Mouse (Mus musculus): ENCODE data around the gene Iqsec2.

Iqsec2 gene

GRCm38 (mm10) chrX:152143941-152144741 is at the start of gene Iqsec2:
Iqsec2 (plus strand) TSS chrX:152144268.
- DNase-seq (ENCODE audit: low spot score) = peak; percentile 41

GRCm38 (mm10) chrX:152097572-152097971 is 46.5 kb upstream of the Iqsec2 start:
- DNase-seq (ENCODE audit: low spot score) = no peak

GRCm38 (mm10) chrX:152121687-152122086 is 22.4 kb upstream of the Iqsec2 start:
- no peak for DNase-seq (ENCODE audit: low spot score)

GRCm38 (mm10) chrX:152130777-152131176 is 13.3 kb upstream of the Iqsec2 start:
- DNase-seq (ENCODE audit: low spot score) = no peak

GRCm38 (mm10) chrX:152132029-152132428 is 12.0 kb upstream of the Iqsec2 start:
- DNase-seq (ENCODE audit: low spot score) = no peak

- DNase-seq (ENCODE audit: low spot score) = no peak
Observed at GRCm38 (mm10) chrX:152135195-152135594, 8.9 kb upstream of the Iqsec2 start.

GRCm38 (mm10) chrX:152144742-152145214 is 710 bp downstream of the Iqsec2 start:
- peak; percentile 15 for DNase-seq (ENCODE audit: low spot score)

- no peak for DNase-seq (ENCODE audit: low spot score)
Observed at GRCm38 (mm10) chrX:152146150-152146549, 2.1 kb downstream of the Iqsec2 start.

- no peak for DNase-seq (ENCODE audit: low spot score)
Observed at GRCm38 (mm10) chrX:152146691-152147090, 2.6 kb downstream of the Iqsec2 start.

GRCm38 (mm10) chrX:152147451-152148116 is 3.5 kb downstream of the Iqsec2 start:
- DNase-seq (ENCODE audit: low spot score) = peak; percentile 58

GRCm38 (mm10) chrX:152148706-152149105 is 4.6 kb downstream of the Iqsec2 start:
- no peak for DNase-seq (ENCODE audit: low spot score)

GRCm38 (mm10) chrX:152151709-152152108 is 7.6 kb downstream of the Iqsec2 start:
- peak; percentile 35 for DNase-seq (ENCODE audit: low spot score)

GRCm38 (mm10) chrX:152158294-152158693 is 14.2 kb downstream of the Iqsec2 start:
- DNase-seq (ENCODE audit: low spot score) = no peak

GRCm38 (mm10) chrX:152161404-152161803 is 17.3 kb downstream of the Iqsec2 start:
- no peak for DNase-seq (ENCODE audit: low spot score)

GRCm38 (mm10) chrX:152164061-152164460 is 20.0 kb downstream of the Iqsec2 start:
- no peak for DNase-seq (ENCODE audit: low spot score)

GRCm38 (mm10) chrX:152166161-152166560 is 22.1 kb downstream of the Iqsec2 start:
- no peak for DNase-seq (ENCODE audit: low spot score)

- DNase-seq (ENCODE audit: low spot score) = no peak
Observed at GRCm38 (mm10) chrX:152168521-152168920, 24.5 kb downstream of the Iqsec2 start.

GRCm38 (mm10) chrX:152171041-152172026 is 27.3 kb downstream of the Iqsec2 start:
- peak; percentile 39 for DNase-seq (ENCODE audit: low spot score)

GRCm38 (mm10) chrX:152172487-152172935 is 28.4 kb downstream of the Iqsec2 start:
- DNase-seq (ENCODE audit: low spot score) = peak; percentile 21

GRCm38 (mm10) chrX:152175284-152175683 is 31.2 kb downstream of the Iqsec2 start:
- DNase-seq (ENCODE audit: low spot score) = peak; percentile 20

- DNase-seq (ENCODE audit: low spot score) = no peak
Observed at GRCm38 (mm10) chrX:152177897-152178296, 33.8 kb downstream of the Iqsec2 start.

Measured in ovary, postnatal 36 days (tissue).